Mouse (Mus musculus): ENCODE results near the gene Ahnak. TPM values are rescaled to one million over a fixed set of nuclear protein-coding genes. Genes with fewer than 3 reads are reported as not detected.

The Ahnak gene
- polyA plus RNA-seq, 1 experiment from 2014 or later, result 10.6 TPM

GRCm38 (mm10) chr19:9107379-9107755, 118.3 kb downstream of the Ahnak start:
- Histone ChIP-seq H3K27me3 (ENCODE audit: control insufficient read depth, insufficient read depth, low read length) (no peaks in the 10 kb centered on the region), H3K4me2 (ENCODE audit: low read depth, low read length) (no peak overlapping the region), H3K4me1 (ENCODE audit: control insufficient read depth, insufficient read depth, low read length) (no peaks in the 10 kb centered on the region; the same call in 1 of the 2 replicates), H3K36me3 (replicated peaks; ENCODE audit: control insufficient read depth, insufficient read depth, low read depth, low read length) (no peaks in the 10 kb centered on the region), H3K27ac (replicated peaks; ENCODE audit: low read depth, low read length) (no peak overlapping the region), H3K9me3 (replicated peaks; ENCODE audit: control insufficient read depth, low read length) (no peaks in the 10 kb centered on the region), H3K4me3 (ENCODE audit: low read depth, low read length) (no peak overlapping the region), H3K9ac (replicated peaks; ENCODE audit: low read length) (no peak overlapping the region)
- 0 out of 2 replicates have a peak, but pooled peaks have one; percentile 16 for ATAC-seq (replicated peaks; ENCODE audit: insufficient number of reproducible peaks, low FRiP score, low TSS enrichment, low read depth)
- WGBS, result 76% methylated on average over 1 of the region's 1 CpGs
- no peak for DNase-seq (ENCODE audit: low spot score)

- 89% methylated on average over 1 of the region's 1 CpGs for WGBS
- Histone ChIP-seq H3K4me3 (ENCODE audit: low read depth, low read length) (no peak overlapping the region), H3K9me3 (replicated peaks; ENCODE audit: control insufficient read depth, low read length) (no peaks in the 10 kb centered on the region), H3K9ac (replicated peaks; ENCODE audit: low read length) (no peak overlapping the region), H3K27ac (replicated peaks; ENCODE audit: low read depth, low read length) (no peak overlapping the region), H3K27me3 (ENCODE audit: control insufficient read depth, insufficient read depth, low read length) (no peaks in the 10 kb centered on the region), H3K4me2 (ENCODE audit: low read depth, low read length) (no peak overlapping the region), H3K4me1 (ENCODE audit: control insufficient read depth, insufficient read depth, low read length) (no peaks in the 10 kb centered on the region; the same call in 1 of the 2 replicates), H3K36me3 (replicated peaks; ENCODE audit: control insufficient read depth, insufficient read depth, low read depth, low read length) (no peaks in the 10 kb centered on the region)
- DNase-seq (ENCODE audit: low spot score) (no peak), ATAC-seq (replicated peaks; ENCODE audit: insufficient number of reproducible peaks, low FRiP score, low TSS enrichment, low read depth) (no peak)
These were observed 119.5 kb downstream of the Ahnak start for GRCm38 (mm10) chr19:9108536-9108935.

GRCm38 (mm10) chr19:9110182-9110869, 121.2 kb downstream of the Ahnak start:
- peak; percentile 86 for DNase-seq (ENCODE audit: low spot score)
- Histone ChIP-seq H3K4me1 (ENCODE audit: control insufficient read depth, insufficient read depth, low read length) (no peaks in the 10 kb centered on the region; the same call in 1 of the 2 replicates), H3K9ac (replicated peaks; ENCODE audit: low read length) (no peak overlapping the region), H3K27ac (replicated peaks; ENCODE audit: low read depth, low read length) (no peak overlapping the region), H3K4me2 (ENCODE audit: low read depth, low read length) (no peak overlapping the region), H3K36me3 (replicated peaks; ENCODE audit: control insufficient read depth, insufficient read depth, low read depth, low read length) (no peaks in the 10 kb centered on the region), H3K4me3 (ENCODE audit: low read depth, low read length) (no peak overlapping the region), H3K9me3 (replicated peaks; ENCODE audit: control insufficient read depth, low read length) (no peaks in the 10 kb centered on the region), H3K27me3 (ENCODE audit: control insufficient read depth, insufficient read depth, low read length) (no peaks in the 10 kb centered on the region)
- 56% methylated on average over 4 of the region's 4 CpGs for WGBS
- peak; percentile 81 for ATAC-seq (replicated peaks; ENCODE audit: insufficient number of reproducible peaks, low FRiP score, low TSS enrichment, low read depth)

- WGBS, result 68% methylated on average over 8 of the region's 8 CpGs
- Histone ChIP-seq H3K9ac (replicated peaks; ENCODE audit: low read length) (no peak overlapping the region), H3K27me3 (ENCODE audit: control insufficient read depth, insufficient read depth, low read length) (no peaks in the 10 kb centered on the region), H3K4me1 (ENCODE audit: control insufficient read depth, insufficient read depth, low read length) (no peaks in the 10 kb centered on the region; the same call in 1 of the 2 replicates), H3K4me2 (ENCODE audit: low read depth, low read length) (no peak overlapping the region), H3K4me3 (ENCODE audit: low read depth, low read length) (no peak overlapping the region), H3K9me3 (replicated peaks; ENCODE audit: control insufficient read depth, low read length) (no peaks in the 10 kb centered on the region), H3K36me3 (replicated peaks; ENCODE audit: control insufficient read depth, insufficient read depth, low read depth, low read length) (no peaks in the 10 kb centered on the region), H3K27ac (replicated peaks; ENCODE audit: low read depth, low read length) (no peak overlapping the region)
- DNase-seq (ENCODE audit: low spot score) (no peak), ATAC-seq (replicated peaks; ENCODE audit: insufficient number of reproducible peaks, low FRiP score, low TSS enrichment, low read depth) (no peak)
These were observed 123.0 kb downstream of the Ahnak start for GRCm38 (mm10) chr19:9112043-9112442.

GRCm38 (mm10) chr19:9116268-9116667, 127.2 kb downstream of the Ahnak start:
- H3K36me3 ChIP-seq (replicated peaks; ENCODE audit: control insufficient read depth, insufficient read depth, low read depth, low read length), result no peaks in the 10 kb centered on the region
- H3K27ac ChIP-seq (replicated peaks; ENCODE audit: low read depth, low read length), result no peak overlapping the region
- H3K27me3 ChIP-seq (ENCODE audit: control insufficient read depth, insufficient read depth, low read length), result no peaks in the 10 kb centered on the region
- no peak overlapping the region for H3K4me3 ChIP-seq (ENCODE audit: low read depth, low read length)
- ATAC-seq (replicated peaks; ENCODE audit: insufficient number of reproducible peaks, low FRiP score, low TSS enrichment, low read depth), result no peak
- no peak overlapping the region for H3K4me2 ChIP-seq (ENCODE audit: low read depth, low read length)
- no peak overlapping the region for H3K9ac ChIP-seq (replicated peaks; ENCODE audit: low read length)
- H3K4me1 ChIP-seq (ENCODE audit: control insufficient read depth, insufficient read depth, low read length), result no peaks in the 10 kb centered on the region
- WGBS, result 89% methylated on average over 4 of the region's 4 CpGs
- DNase-seq (ENCODE audit: low spot score), result no peak
- H3K9me3 ChIP-seq (replicated peaks; ENCODE audit: control insufficient read depth, low read length), result no peaks in the 10 kb centered on the region

- H3K9me3 ChIP-seq (replicated peaks; ENCODE audit: control insufficient read depth, low read length), result no peaks in the 10 kb centered on the region
- no peak overlapping the region for H3K9ac ChIP-seq (replicated peaks; ENCODE audit: low read length)
- H3K4me1 ChIP-seq (ENCODE audit: control insufficient read depth, insufficient read depth, low read length), result no peaks in the 10 kb centered on the region
- 89% methylated on average over 5 of the region's 5 CpGs for WGBS
- DNase-seq (ENCODE audit: low spot score) (no peak), ATAC-seq (replicated peaks; ENCODE audit: insufficient number of reproducible peaks, low FRiP score, low TSS enrichment, low read depth) (no peak)
- H3K36me3 ChIP-seq (replicated peaks; ENCODE audit: control insufficient read depth, insufficient read depth, low read depth, low read length), result no peaks in the 10 kb centered on the region
- H3K4me3 ChIP-seq (ENCODE audit: low read depth, low read length), result no peak overlapping the region
- no peak overlapping the region for H3K4me2 ChIP-seq (ENCODE audit: low read depth, low read length)
- no peaks in the 10 kb centered on the region for H3K27me3 ChIP-seq (ENCODE audit: control insufficient read depth, insufficient read depth, low read length)
- no peak overlapping the region for H3K27ac ChIP-seq (replicated peaks; ENCODE audit: low read depth, low read length)
These were observed 128.2 kb downstream of the Ahnak start for GRCm38 (mm10) chr19:9117275-9117674.

GRCm38 (mm10) chr19:9119655-9120425, 130.8 kb downstream of the Ahnak start:
- no peaks in the 10 kb centered on the region for H3K36me3 ChIP-seq (replicated peaks; ENCODE audit: control insufficient read depth, insufficient read depth, low read depth, low read length)
- no peak overlapping the region for H3K4me2 ChIP-seq (ENCODE audit: low read depth, low read length)
- no peak overlapping the region for H3K9ac ChIP-seq (replicated peaks; ENCODE audit: low read length)
- WGBS, result 85% methylated on average over 3 of the region's 3 CpGs
- ATAC-seq (replicated peaks; ENCODE audit: insufficient number of reproducible peaks, low FRiP score, low TSS enrichment, low read depth) (no peak), DNase-seq (ENCODE audit: low spot score) (no peak)
- no peaks in the 10 kb centered on the region for H3K27me3 ChIP-seq (ENCODE audit: control insufficient read depth, insufficient read depth, low read length)
- H3K27ac ChIP-seq (replicated peaks; ENCODE audit: low read depth, low read length), result no peak overlapping the region
- H3K9me3 ChIP-seq (replicated peaks; ENCODE audit: control insufficient read depth, low read length), result no peaks in the 10 kb centered on the region
- no peaks in the 10 kb centered on the region for H3K4me1 ChIP-seq (ENCODE audit: control insufficient read depth, insufficient read depth, low read length)
- H3K4me3 ChIP-seq (ENCODE audit: low read depth, low read length), result no peak overlapping the region

GRCm38 (mm10) chr19:9122390-9122789, 133.3 kb downstream of the Ahnak start:
- no peaks in the 10 kb centered on the region for H3K9me3 ChIP-seq (replicated peaks; ENCODE audit: control insufficient read depth, low read length)
- H3K4me3 ChIP-seq (ENCODE audit: low read depth, low read length), result no peak overlapping the region
- no peaks in the 10 kb centered on the region for H3K36me3 ChIP-seq (replicated peaks; ENCODE audit: control insufficient read depth, insufficient read depth, low read depth, low read length)
- no peaks in the 10 kb centered on the region for H3K27me3 ChIP-seq (ENCODE audit: control insufficient read depth, insufficient read depth, low read length)
- H3K4me2 ChIP-seq (ENCODE audit: low read depth, low read length), result no peak overlapping the region
- H3K27ac ChIP-seq (replicated peaks; ENCODE audit: low read depth, low read length), result no peak overlapping the region
- H3K9ac ChIP-seq (replicated peaks; ENCODE audit: low read length), result no peak overlapping the region
- no peaks in the 10 kb centered on the region for H3K4me1 ChIP-seq (ENCODE audit: control insufficient read depth, insufficient read depth, low read length)
- ATAC-seq (replicated peaks; ENCODE audit: insufficient number of reproducible peaks, low FRiP score, low TSS enrichment, low read depth) (no peak), DNase-seq (ENCODE audit: low spot score) (no peak)
- WGBS, result 100% methylated on average over 1 of the region's 1 CpGs

Measured in embryonic facial prominence, embryonic 11.5 days (tissue).